ENCODE assay signal across 12 mouse cellular contexts in genomic region chr10:51154016-51154415, GRCm38 (mm10).
DNase-seq lines count a peak whose midpoint lies in the region; ATAC-seq and TF ChIP-seq lines count a peak whose summit lies in the region.
"Had no signal": no experiment of that assay in that cellular context is flagged by ENCODE, and none has a peak within 500 bp of the region (broad histone marks: within the 10 kb centered on the region; RNA-seq: fewer than 3 reads in every experiment).

No protein-coding gene starts in this region.

- ATAC-seq in embryonic facial prominence, embryonic 11.5 days (replicated peaks; ENCODE audit: insufficient number of reproducible peaks, low FRiP score, low TSS enrichment, low read depth) = no peak
- ATAC-seq in forebrain, embryonic 13.5 days = peak; percentile 34
- ATAC-seq in hindbrain, postnatal 0 days = no peak
- ATAC-seq in midbrain, embryonic 15.5 days (replicated peaks) = peak; percentile 24; the same call in 1 of the 2 replicates

- DNase-seq in embryonic facial prominence, embryonic 11.5 days (ENCODE audit: low spot score) = peak; percentile 37
- no peak for DNase-seq in hindbrain, postnatal 0 days (ENCODE audit: low spot score)
- no peak for DNase-seq in frontal cortex, postnatal 25 days (ENCODE audit: low spot score in 2 of 2)
- DNase-seq in cerebellum, postnatal 14 days = no peak
- no peak for DNase-seq in left cerebral cortex, postnatal 25 days (ENCODE audit: low spot score in 2 of 2)
- DNase-seq: cerebellum, postnatal 36 days; kidney, adult 2 months; thymus, postnatal 4 days had no signal

- intact Hi-C loops in left cerebral cortex, postnatal 25 days (cut with DNase I) = no loop called here

- 31% methylated on average over 2 of the region's 2 CpGs for WGBS in embryonic facial prominence, embryonic 11.5 days
- 6% methylated on average over 2 of the region's 2 CpGs for WGBS in forebrain, embryonic 13.5 days
- WGBS in hindbrain, postnatal 0 days = 37% methylated on average over 2 of the region's 2 CpGs
- 17% methylated on average over 2 of the region's 2 CpGs for WGBS in midbrain, embryonic 15.5 days

- no peaks in the 10 kb centered on the region for H3K27me3 ChIP-seq in embryonic facial prominence, embryonic 11.5 days (ENCODE audit: control insufficient read depth, insufficient read depth, low read length)
- H3K27me3 ChIP-seq in forebrain, embryonic 13.5 days = no peaks in the 10 kb centered on the region
- H3K27me3 ChIP-seq in hindbrain, postnatal 0 days (ENCODE audit: insufficient read depth, low read length) = no peaks in the 10 kb centered on the region
- 0 out of 2 replicates have a peak, but pooled peaks cover 4% of the 10 kb centered on the region for H3K27me3 ChIP-seq in midbrain, embryonic 15.5 days (replicated peaks)
- H3K27me3 ChIP-seq: stomach, embryonic 15.5 days had no signal

- no peak overlapping the region for H3K4me3 ChIP-seq in embryonic facial prominence, embryonic 11.5 days (ENCODE audit: low read depth, low read length)
- H3K4me3 ChIP-seq in forebrain, embryonic 13.5 days = no peak overlapping the region
- H3K4me3 ChIP-seq in hindbrain, postnatal 0 days (ENCODE audit: low read length) = 0 out of 2 replicates have a peak overlapping the region, but pooled peaks have one; percentile 30
- H3K4me3 ChIP-seq in midbrain, embryonic 15.5 days = peak overlapping the region; percentile 31
- H3K4me3 ChIP-seq: erythroblast, embryonic 14.5 days; stomach, embryonic 15.5 days had no signal

- H3K9me3 ChIP-seq in embryonic facial prominence, embryonic 11.5 days (replicated peaks; ENCODE audit: control insufficient read depth, low read length) = no peaks in the 10 kb centered on the region
- no peaks in the 10 kb centered on the region for H3K9me3 ChIP-seq in forebrain, embryonic 13.5 days (replicated peaks)
- no peaks in the 10 kb centered on the region for H3K9me3 ChIP-seq in hindbrain, postnatal 0 days (ENCODE audit: low read length)
- H3K9me3 ChIP-seq in midbrain, embryonic 15.5 days = no peaks in the 10 kb centered on the region
- H3K9me3 ChIP-seq: stomach, embryonic 15.5 days had no signal

- no peak for TF ChIP-seq CTCF in hindbrain, postnatal 0 days (IDR thresholded peaks at IDR 0.05; ENCODE audit: low read depth)

- H3K27ac ChIP-seq in embryonic facial prominence, embryonic 11.5 days (replicated peaks; ENCODE audit: low read depth, low read length) = no peak overlapping the region
- peak overlapping the region; percentile 55 for H3K27ac ChIP-seq in forebrain, embryonic 13.5 days
- H3K27ac ChIP-seq in hindbrain, postnatal 0 days = no peak overlapping the region
- no peak overlapping the region for H3K27ac ChIP-seq in midbrain, embryonic 15.5 days
- H3K27ac ChIP-seq: stomach, embryonic 15.5 days had no signal

- H3K9ac ChIP-seq in embryonic facial prominence, embryonic 11.5 days (replicated peaks; ENCODE audit: low read length) = no peak overlapping the region
- H3K9ac ChIP-seq in forebrain, embryonic 13.5 days = no peak overlapping the region
- no peak overlapping the region for H3K9ac ChIP-seq in hindbrain, postnatal 0 days (replicated peaks; ENCODE audit: low read length)
- no peak overlapping the region for H3K9ac ChIP-seq in midbrain, embryonic 15.5 days
- H3K9ac ChIP-seq: stomach, embryonic 15.5 days had no signal

- H3K36me3 ChIP-seq in embryonic facial prominence, embryonic 11.5 days (replicated peaks; ENCODE audit: control insufficient read depth, insufficient read depth, low read depth, low read length) = no peaks in the 10 kb centered on the region
- H3K36me3 ChIP-seq in forebrain, embryonic 13.5 days (ENCODE audit: poor library complexity, severe bottlenecking) = no peaks in the 10 kb centered on the region
- H3K36me3 ChIP-seq in hindbrain, postnatal 0 days (ENCODE audit: insufficient read depth, low read length) = no peaks in the 10 kb centered on the region
- H3K36me3 ChIP-seq in midbrain, embryonic 15.5 days (replicated peaks) = no peaks in the 10 kb centered on the region
- H3K36me3 ChIP-seq: stomach, embryonic 15.5 days had no signal

- H3K4me1 ChIP-seq in embryonic facial prominence, embryonic 11.5 days (ENCODE audit: control insufficient read depth, insufficient read depth, low read length) = no peaks in the 10 kb centered on the region
- H3K4me1 ChIP-seq in forebrain, embryonic 13.5 days = peaks cover 25% of the 10 kb centered on the region
- H3K4me1 ChIP-seq in hindbrain, postnatal 0 days (ENCODE audit: insufficient read depth, low read length) = peaks cover 4% of the 10 kb centered on the region; the same call in 1 of the 2 replicates
- H3K4me1 ChIP-seq in midbrain, embryonic 15.5 days = peaks cover 10% of the 10 kb centered on the region

- no peak overlapping the region for H3K4me2 ChIP-seq in embryonic facial prominence, embryonic 11.5 days (ENCODE audit: low read depth, low read length)
- H3K4me2 ChIP-seq in forebrain, embryonic 13.5 days = peak overlapping the region; percentile 45
- peak overlapping the region; percentile 53 for H3K4me2 ChIP-seq in hindbrain, postnatal 0 days (ENCODE audit: low read depth, low read length)
- peak overlapping the region; percentile 53 for H3K4me2 ChIP-seq in midbrain, embryonic 15.5 days

Comparison
In these comparisons a context has a peak if more than half of its experiments do, and no peak if none do; other contexts are left out.
1. ATAC-seq: peak in forebrain, embryonic 13.5 days (single experiment) and midbrain, embryonic 15.5 days (single experiment); none in embryonic facial prominence, embryonic 11.5 days (single experiment) and hindbrain, postnatal 0 days (single experiment).
2. H3K4me3 ChIP-seq: peak in hindbrain, postnatal 0 days (single experiment) and midbrain, embryonic 15.5 days (single experiment); none in embryonic facial prominence, embryonic 11.5 days (single experiment) and forebrain, embryonic 13.5 days (single experiment).